Mouse (Mus musculus): ENCODE data around the gene Unc13d. TPM values are rescaled to one million over a fixed set of nuclear protein-coding genes. Genes with fewer than 3 reads are reported as not detected.

The Unc13d gene
- polyA plus RNA-seq, 1 experiment from 2014 or later, result 2.0 TPM

- peaks cover 12% of the 10 kb centered on the region for H3K4me1 ChIP-seq (ENCODE audit: control insufficient read depth, insufficient read depth, low read length)
- no peaks in the 10 kb centered on the region for H3K27me3 ChIP-seq (replicated peaks; ENCODE audit: control insufficient read depth, insufficient read depth, low read length)
- no peaks in the 10 kb centered on the region for H3K9me3 ChIP-seq (ENCODE audit: control insufficient read depth, low read length)
- 2% methylated on average over 31 of the region's 31 CpGs for WGBS
- H3K36me3 ChIP-seq (ENCODE audit: control insufficient read depth, insufficient read depth, low read length), result peaks cover 16% of the 10 kb centered on the region
- peak overlapping the region; percentile 50 for H3K4me3 ChIP-seq (ENCODE audit: low read depth, low read length)
- peak; percentile 84 for ATAC-seq (ENCODE audit: low read depth)
- peak overlapping the region; percentile 75 for H3K27ac ChIP-seq (replicated peaks; ENCODE audit: low read depth, low read length)
- H3K9ac ChIP-seq (ENCODE audit: low read depth, low read length), result peak overlapping the region; percentile 39
- DNase-seq (ENCODE audit: low spot score), result peak; percentile 88
- H3K4me2 ChIP-seq (ENCODE audit: low read depth, low read length), result peak overlapping the region; percentile 64
These were observed 9.7 kb upstream of the Unc13d start for GRCm38 (mm10) chr11:116087194-116088130.

GRCm38 (mm10) chr11:116086258-116087193, 8.8 kb upstream of the Unc13d start, which contains the start of gene Wbp2:
TSS of gene Wbp2 (minus strand) at chr11:116086995.
- H3K4me2 ChIP-seq (ENCODE audit: low read depth, low read length), result peak within 1 kb of the TSS; percentile 64
- H3K27ac ChIP-seq (replicated peaks; ENCODE audit: low read depth, low read length), result peak within 1 kb of the TSS; percentile 75
- 5% methylated on average over 31 of the region's 43 CpGs for WGBS
- DNase-seq (ENCODE audit: low spot score), result peak; percentile 100
- peak within 1 kb of the TSS; percentile 63 for H3K9ac ChIP-seq (ENCODE audit: low read depth, low read length)
- H3K9me3 ChIP-seq (ENCODE audit: control insufficient read depth, low read length), result no peaks in the 10 kb centered on the region
- peak within 1 kb of the TSS; percentile 50 for H3K4me3 ChIP-seq (ENCODE audit: low read depth, low read length)
- no peaks in the 10 kb centered on the region for H3K27me3 ChIP-seq (replicated peaks; ENCODE audit: control insufficient read depth, insufficient read depth, low read length)
- peaks cover 24% of the 10 kb centered on the region for H3K36me3 ChIP-seq (ENCODE audit: control insufficient read depth, insufficient read depth, low read length)
- peak; percentile 97 for ATAC-seq (ENCODE audit: low read depth)
- peaks cover 12% of the 10 kb centered on the region for H3K4me1 ChIP-seq (ENCODE audit: control insufficient read depth, insufficient read depth, low read length)

GRCm38 (mm10) chr11:116084166-116084565, 6.4 kb upstream of the Unc13d start:
- H3K9me3 ChIP-seq (ENCODE audit: control insufficient read depth, low read length), result no peaks in the 10 kb centered on the region
- no peak overlapping the region for H3K4me2 ChIP-seq (ENCODE audit: low read depth, low read length)
- H3K4me1 ChIP-seq (ENCODE audit: control insufficient read depth, insufficient read depth, low read length), result peaks cover 12% of the 10 kb centered on the region
- 87% methylated on average over 6 of the region's 6 CpGs for WGBS
- no peaks in the 10 kb centered on the region for H3K27me3 ChIP-seq (replicated peaks; ENCODE audit: control insufficient read depth, insufficient read depth, low read length)
- no peak overlapping the region for H3K9ac ChIP-seq (ENCODE audit: low read depth, low read length)
- no peak overlapping the region for H3K27ac ChIP-seq (replicated peaks; ENCODE audit: low read depth, low read length)
- H3K36me3 ChIP-seq (ENCODE audit: control insufficient read depth, insufficient read depth, low read length), result peaks cover 48% of the 10 kb centered on the region
- ATAC-seq (ENCODE audit: low read depth) (no peak), DNase-seq (ENCODE audit: low spot score) (no peak)
- H3K4me3 ChIP-seq (ENCODE audit: low read depth, low read length), result no peak overlapping the region

- Histone ChIP-seq H3K9me3 (ENCODE audit: control insufficient read depth, low read length) (no peaks in the 10 kb centered on the region), H3K27ac (replicated peaks; ENCODE audit: low read depth, low read length) (no peak overlapping the region)
- WGBS, result 88% methylated on average over 14 of the region's 14 CpGs
These were observed 5.4 kb upstream of the Unc13d start for GRCm38 (mm10) chr11:116083096-116083672.

GRCm38 (mm10) chr11:116081081-116081480, 3.3 kb upstream of the Unc13d start:
- Histone ChIP-seq H3K9me3 (ENCODE audit: control insufficient read depth, low read length) (no peaks in the 10 kb centered on the region), H3K4me1 (ENCODE audit: control insufficient read depth, insufficient read depth, low read length) (peaks cover 16% of the 10 kb centered on the region), H3K9ac (ENCODE audit: low read depth, low read length) (no peak overlapping the region), H3K27me3 (replicated peaks; ENCODE audit: control insufficient read depth, insufficient read depth, low read length) (no peaks in the 10 kb centered on the region), H3K4me2 (ENCODE audit: low read depth, low read length) (no peak overlapping the region), H3K27ac (replicated peaks; ENCODE audit: low read depth, low read length) (no peak overlapping the region), H3K4me3 (ENCODE audit: low read depth, low read length) (no peak overlapping the region), H3K36me3 (ENCODE audit: control insufficient read depth, insufficient read depth, low read length) (peaks cover 51% of the 10 kb centered on the region)
- no peak for DNase-seq (ENCODE audit: low spot score)
- ATAC-seq (ENCODE audit: low read depth), result no peak
- WGBS, result 71% methylated on average over 6 of the region's 6 CpGs

More at GRCm38 (mm10) chr11:116083096-116083672, 5.4 kb upstream of the Unc13d start:
- Histone ChIP-seq H3K4me1 (ENCODE audit: control insufficient read depth, insufficient read depth, low read length) (peaks cover 13% of the 10 kb centered on the region), H3K9ac (ENCODE audit: low read depth, low read length) (no peak overlapping the region), H3K36me3 (ENCODE audit: control insufficient read depth, insufficient read depth, low read length) (peaks cover 51% of the 10 kb centered on the region), H3K27me3 (replicated peaks; ENCODE audit: control insufficient read depth, insufficient read depth, low read length) (no peaks in the 10 kb centered on the region), H3K4me2 (ENCODE audit: low read depth, low read length) (no peak overlapping the region), H3K4me3 (ENCODE audit: low read depth, low read length) (no peak overlapping the region)
- no peak for ATAC-seq (ENCODE audit: low read depth)
- no peak for DNase-seq (ENCODE audit: low spot score)

- Histone ChIP-seq H3K9me3 (ENCODE audit: control insufficient read depth, low read length) (no peaks in the 10 kb centered on the region), H3K4me3 (ENCODE audit: low read depth, low read length) (no peak overlapping the region), H3K27ac (replicated peaks; ENCODE audit: low read depth, low read length) (no peak overlapping the region), H3K36me3 (ENCODE audit: control insufficient read depth, insufficient read depth, low read length) (peaks cover 51% of the 10 kb centered on the region), H3K9ac (ENCODE audit: low read depth, low read length) (no peak overlapping the region), H3K4me2 (ENCODE audit: low read depth, low read length) (no peak overlapping the region), H3K4me1 (ENCODE audit: control insufficient read depth, insufficient read depth, low read length) (peaks cover 6% of the 10 kb centered on the region; the same call in 1 of the 2 replicates), H3K27me3 (replicated peaks; ENCODE audit: control insufficient read depth, insufficient read depth, low read length) (no peaks in the 10 kb centered on the region)
- 78% methylated on average over 10 of the region's 10 CpGs for WGBS
- no peak for DNase-seq (ENCODE audit: low spot score)
- no peak for ATAC-seq (ENCODE audit: low read depth)
These were observed 1.8 kb upstream of the Unc13d start for GRCm38 (mm10) chr11:116079511-116079910.

GRCm38 (mm10) chr11:116078676-116079320, 1.0 kb upstream of the Unc13d start:
- H3K9me3 ChIP-seq (ENCODE audit: control insufficient read depth, low read length), result no peaks in the 10 kb centered on the region
- H3K4me3 ChIP-seq (ENCODE audit: low read depth, low read length), result no peak overlapping the region
- 35% methylated on average over 10 of the region's 10 CpGs for WGBS
- no peak overlapping the region for H3K9ac ChIP-seq (ENCODE audit: low read depth, low read length)
- DNase-seq (ENCODE audit: low spot score), result no peak
- ATAC-seq (ENCODE audit: low read depth), result no peak
- H3K27ac ChIP-seq (replicated peaks; ENCODE audit: low read depth, low read length), result no peak overlapping the region
- peaks cover 6% of the 10 kb centered on the region; the same call in 1 of the 2 replicates for H3K4me1 ChIP-seq (ENCODE audit: control insufficient read depth, insufficient read depth, low read length)
- H3K4me2 ChIP-seq (ENCODE audit: low read depth, low read length), result no peak overlapping the region
- peaks cover 48% of the 10 kb centered on the region for H3K36me3 ChIP-seq (ENCODE audit: control insufficient read depth, insufficient read depth, low read length)
- H3K27me3 ChIP-seq (replicated peaks; ENCODE audit: control insufficient read depth, insufficient read depth, low read length), result no peaks in the 10 kb centered on the region
